Mouse (Mus musculus) splenic B cell, adult 2 months (primary cell): ENCODE measurements around the gene Ndufs5.

Experiments
- DNase-seq: peaks from one replicate; pipeline ENCODE4 v3.0.0-alpha.2; 2011; ENCODE audit warnings: low read depth, low spot score
- H3K27me3 ChIP-seq: 2 replicates; pipeline ENCODE4 v1.6.1; 2012; ENCODE audit warnings: mild to moderate bottlenecking, low read length, moderate library complexity, mixed read lengths; ENCODE audit not compliant: control insufficient read depth, poor library complexity, insufficient read depth, severe bottlenecking
- H3K36me3 ChIP-seq: 2 replicates; pipeline ENCODE4 v1.6.1; 2012; ENCODE audit warnings: mild to moderate bottlenecking, low read length, moderate library complexity, mixed read lengths; ENCODE audit not compliant: control insufficient read depth, poor library complexity, insufficient read depth, severe bottlenecking

The Ndufs5 gene

GRCm38 (mm10) chr4:123717574-123718433 lies at the start of gene Ndufs5:
Gene Ndufs5 (minus strand): TSS chr4:123718202.
- DNase-seq: peak; percentile 98
- Histone ChIP-seq H3K27me3 (no peaks in the 10 kb centered on the region), H3K36me3 (peaks cover 3% of the 10 kb centered on the region; the same call in 1 of the 2 replicates)

- Histone ChIP-seq H3K36me3 (no peaks in the 10 kb centered on the region), H3K27me3 (no peaks in the 10 kb centered on the region)
- no peak for DNase-seq
Observed at GRCm38 (mm10) chr4:123765071-123765470, 47.1 kb upstream of the Ndufs5 start.

- DNase-seq: peak; percentile 53
- Histone ChIP-seq H3K36me3 (no peaks in the 10 kb centered on the region), H3K27me3 (no peaks in the 10 kb centered on the region)
Observed at GRCm38 (mm10) chr4:123758306-123758705, 40.3 kb upstream of the Ndufs5 start.

GRCm38 (mm10) chr4:123750707-123751312 lies 32.8 kb upstream of the Ndufs5 start:
- Histone ChIP-seq H3K36me3 (no peaks in the 10 kb centered on the region), H3K27me3 (no peaks in the 10 kb centered on the region)
- DNase-seq: peak; percentile 57

- Histone ChIP-seq H3K36me3 (no peaks in the 10 kb centered on the region), H3K27me3 (no peaks in the 10 kb centered on the region)
- peak; percentile 97 for DNase-seq
Observed at GRCm38 (mm10) chr4:123750152-123750651, 32.2 kb upstream of the Ndufs5 start, which contains the start of gene Akirin1. Gene Akirin1 (minus strand): TSS chr4:123750345.

- no peaks in the 10 kb centered on the region for H3K36me3 ChIP-seq
- no peaks in the 10 kb centered on the region for H3K27me3 ChIP-seq
- DNase-seq: no peak
Observed at GRCm38 (mm10) chr4:123749484-123750130, 31.6 kb upstream of the Ndufs5 start.

GRCm38 (mm10) chr4:123748726-123749415 lies 30.9 kb upstream of the Ndufs5 start:
- Histone ChIP-seq H3K36me3 (no peaks in the 10 kb centered on the region), H3K27me3 (no peaks in the 10 kb centered on the region)
- DNase-seq: peak; percentile 31

- H3K27me3 ChIP-seq: no peaks in the 10 kb centered on the region
- 0 out of 2 replicates have a peak, but pooled peaks cover 4% of the 10 kb centered on the region for H3K36me3 ChIP-seq
Observed at GRCm38 (mm10) chr4:123745221-123745775, 27.3 kb upstream of the Ndufs5 start.

GRCm38 (mm10) chr4:123742891-123743290 lies 24.9 kb upstream of the Ndufs5 start:
- Histone ChIP-seq H3K27me3 (no peaks in the 10 kb centered on the region), H3K36me3 (peaks cover 6% of the 10 kb centered on the region; the same call in 1 of the 2 replicates)
- DNase-seq: no peak

More at GRCm38 (mm10) chr4:123745221-123745775, 27.3 kb upstream of the Ndufs5 start:
- DNase-seq: peak; percentile 15

- Histone ChIP-seq H3K36me3 (peaks cover 10% of the 10 kb centered on the region; the same call in 1 of the 2 replicates), H3K27me3 (no peaks in the 10 kb centered on the region)
- DNase-seq: no peak
Observed at GRCm38 (mm10) chr4:123738708-123739107, 20.7 kb upstream of the Ndufs5 start.

GRCm38 (mm10) chr4:123733532-123733931 lies 15.5 kb upstream of the Ndufs5 start:
- DNase-seq: no peak
- Histone ChIP-seq H3K36me3 (peaks cover 4% of the 10 kb centered on the region; the same call in 1 of the 2 replicates), H3K27me3 (no peaks in the 10 kb centered on the region)

GRCm38 (mm10) chr4:123732921-123733320 lies 14.9 kb upstream of the Ndufs5 start:
- no peaks in the 10 kb centered on the region for H3K27me3 ChIP-seq
- DNase-seq: no peak
- peaks cover 4% of the 10 kb centered on the region; the same call in 1 of the 2 replicates for H3K36me3 ChIP-seq

- peaks cover 2% of the 10 kb centered on the region; the same call in 1 of the 2 replicates for H3K36me3 ChIP-seq
- DNase-seq: no peak
- no peaks in the 10 kb centered on the region for H3K27me3 ChIP-seq
Observed at GRCm38 (mm10) chr4:123732163-123732910, 14.3 kb upstream of the Ndufs5 start.
